Mouse (Mus musculus) adipocyte (in vitro differentiated cells): ENCODE data around the gene Tceanc2.

Experiments used
- DNase-seq: peaks from one replicate; pipeline ENCODE4 v3.0.0-alpha.2; 2016; ENCODE audit warnings: low spot score

Gene Tceanc2

DNA sequence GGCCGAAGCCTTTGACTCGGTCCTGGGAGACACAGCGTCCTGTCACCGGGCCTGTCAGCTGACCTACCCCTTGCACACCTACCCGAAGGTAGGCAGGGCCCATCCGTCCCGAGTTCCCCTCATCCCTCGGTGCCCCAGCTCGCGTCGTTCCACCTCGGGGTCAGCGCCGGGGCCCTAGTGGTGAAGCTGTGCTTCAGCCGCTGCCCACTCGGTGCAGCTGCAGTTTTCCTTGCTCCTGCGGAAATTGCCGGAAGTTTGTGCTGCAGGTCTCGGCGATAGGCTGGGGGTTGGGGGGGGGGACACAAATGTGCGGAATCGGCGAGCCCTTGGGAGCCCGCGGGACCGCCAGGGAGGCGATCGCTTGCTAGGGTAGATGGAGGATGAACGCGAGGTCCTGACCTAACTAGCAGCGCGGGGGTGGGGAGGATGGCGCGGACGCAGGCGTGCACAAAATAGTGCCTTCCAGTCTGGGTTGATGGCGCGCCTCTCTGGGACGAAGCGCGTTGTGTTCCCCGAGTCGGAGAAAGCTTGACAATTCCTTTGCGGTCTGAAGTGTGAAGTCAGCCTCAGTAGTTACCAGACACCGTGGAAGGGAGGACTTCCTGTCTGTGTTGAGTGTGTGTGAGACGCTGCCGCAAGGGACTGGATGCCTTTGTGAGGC, at the start of gene Tceanc2:
Gene Tceanc2, minus strand, starts transcription at position 287 of the 661 bp plus-strand sequence.
- peak; percentile 49 for DNase-seq

DNA sequence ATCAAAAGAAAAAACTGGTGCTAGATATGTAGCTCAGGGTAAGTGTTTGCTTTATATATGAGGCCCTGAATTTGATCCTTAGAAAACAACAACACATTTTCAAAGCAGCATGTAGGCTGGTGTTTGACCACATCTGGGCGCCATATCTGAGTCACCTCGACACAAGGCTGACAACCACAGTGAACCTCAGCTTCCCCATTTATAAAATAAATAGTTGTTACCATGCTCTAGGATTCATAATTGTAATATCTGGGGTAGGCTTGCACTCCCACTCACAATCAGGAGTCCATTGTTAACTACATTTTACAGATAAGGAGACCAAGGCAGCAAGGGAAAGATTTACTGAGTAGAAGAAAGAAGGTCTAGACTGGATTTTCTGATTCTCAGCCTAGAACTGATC, 47.4 kb upstream of the Tceanc2 start:
- no peak for DNase-seq

DNA sequence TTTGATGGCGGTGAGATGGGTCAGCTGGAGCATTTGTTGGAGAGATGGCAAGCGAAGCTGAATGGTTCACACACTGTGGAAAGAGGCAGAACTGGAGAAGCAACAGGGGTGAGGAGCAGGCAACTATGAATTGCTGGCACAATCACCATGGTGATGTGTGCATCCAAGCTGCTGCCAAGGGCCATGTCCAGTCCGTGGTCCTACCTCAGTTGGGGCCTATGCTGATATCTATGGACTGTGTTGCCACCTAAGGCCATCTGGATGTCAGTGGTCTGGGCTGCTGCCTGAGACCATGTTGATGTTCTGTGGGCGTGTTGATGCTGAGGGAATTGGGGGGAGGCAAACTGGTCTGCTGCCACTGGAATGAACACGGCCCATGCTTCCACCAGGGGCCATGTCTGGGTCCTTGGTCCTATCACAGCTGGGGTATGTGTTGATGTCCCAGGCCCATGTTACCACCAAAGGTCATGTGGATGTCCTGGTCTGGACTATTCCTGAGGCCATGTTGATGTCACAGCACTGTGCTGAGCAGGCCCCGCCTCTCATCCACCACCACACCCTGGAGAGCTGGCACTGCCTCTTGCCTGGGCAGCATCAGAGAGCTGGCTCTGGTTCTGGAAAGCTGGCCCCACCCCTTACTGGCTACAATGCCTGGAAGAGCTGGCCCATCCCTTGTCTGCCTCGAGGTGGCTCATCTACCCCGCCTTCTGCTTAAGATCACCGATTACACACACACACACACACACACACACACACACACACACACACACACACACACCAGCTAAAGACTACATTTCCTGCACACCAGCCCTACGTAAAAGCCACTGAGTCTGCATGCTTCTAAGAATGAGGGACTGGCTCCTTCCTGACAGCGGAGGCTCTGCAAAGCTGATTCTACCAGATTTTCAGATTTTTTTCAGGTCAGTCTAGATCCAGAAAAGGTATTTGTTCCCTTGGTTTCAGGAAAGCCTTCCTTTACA, 44.6 kb upstream of the Tceanc2 start:
- DNase-seq, result peak; percentile 76

DNA sequence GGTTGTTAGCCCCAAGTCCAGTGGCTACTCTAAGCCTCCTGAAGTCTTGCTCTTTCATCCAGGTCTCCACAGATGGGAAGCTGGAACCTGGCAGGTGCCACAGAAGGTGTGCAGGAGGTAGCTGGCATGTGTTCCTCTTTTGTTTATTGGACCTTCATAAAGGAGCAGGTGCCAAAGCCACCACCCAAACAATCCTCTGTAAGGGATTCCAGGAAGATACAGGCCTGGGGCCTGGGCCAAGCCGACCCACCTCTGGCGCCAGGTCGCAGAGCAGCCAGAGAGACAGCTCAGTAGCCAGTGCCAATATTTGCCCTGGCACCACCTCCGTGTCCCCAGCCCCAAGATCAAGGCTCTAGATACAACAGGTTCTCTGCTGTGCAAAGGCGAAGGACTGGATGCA, 42.6 kb upstream of the Tceanc2 start:
- no peak for DNase-seq

DNA sequence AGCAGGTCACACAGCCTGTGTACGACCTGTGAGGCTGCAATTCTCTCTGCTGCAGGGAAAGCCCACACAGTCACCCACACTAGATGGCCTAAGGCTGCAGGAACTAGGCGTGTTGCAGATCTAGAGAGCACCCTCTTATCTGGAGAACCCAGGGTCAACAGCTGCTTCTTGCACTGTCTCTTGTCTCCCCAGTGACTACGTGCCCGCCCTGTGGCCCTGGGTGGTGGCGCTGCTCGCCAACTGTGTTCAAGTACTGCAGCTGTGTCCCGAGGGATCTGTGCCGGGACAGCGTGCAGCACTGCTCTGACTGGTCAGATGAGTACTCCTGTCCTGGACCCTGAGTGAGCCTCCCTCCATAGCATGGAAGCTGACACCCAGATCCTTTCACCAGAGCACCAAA, 38.7 kb upstream of the Tceanc2 start:
- DNase-seq, result no peak

DNA sequence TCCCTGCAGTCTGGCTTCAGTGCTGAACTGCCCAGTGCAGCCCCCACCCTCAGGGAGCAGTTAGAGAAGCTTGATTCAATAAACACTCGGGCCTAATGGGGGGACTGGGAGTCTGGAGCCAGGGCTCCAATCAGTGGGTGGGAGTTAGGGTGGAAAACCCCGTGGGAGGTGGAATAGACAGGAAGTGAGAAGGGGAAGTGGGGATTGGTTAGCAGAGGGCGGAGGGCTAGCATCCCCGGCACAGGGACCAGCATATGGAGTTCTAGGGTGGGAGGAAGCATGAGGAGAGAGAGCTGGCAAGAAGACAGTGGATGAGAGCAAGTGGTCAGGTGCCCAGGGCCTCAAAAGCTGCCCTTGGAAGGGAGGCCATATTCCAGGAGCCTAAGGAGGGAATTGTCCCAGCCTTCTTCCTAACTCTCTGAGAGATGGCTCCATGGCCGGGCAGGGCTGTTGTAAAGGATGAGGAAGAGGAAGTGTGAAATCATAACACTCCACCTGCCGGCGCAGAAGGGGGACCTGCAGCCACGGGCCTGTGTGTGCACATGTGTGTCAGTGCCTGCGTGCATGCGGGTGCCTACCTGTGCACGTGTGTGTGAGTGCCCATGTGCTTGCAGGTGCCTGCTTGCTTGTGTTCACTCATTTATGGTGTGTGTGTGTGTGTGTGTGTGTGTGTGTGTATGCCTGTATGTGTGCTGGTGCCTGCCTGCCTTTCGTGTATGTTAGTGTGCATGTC, 34.5 kb upstream of the Tceanc2 start:
- no peak for DNase-seq

DNA sequence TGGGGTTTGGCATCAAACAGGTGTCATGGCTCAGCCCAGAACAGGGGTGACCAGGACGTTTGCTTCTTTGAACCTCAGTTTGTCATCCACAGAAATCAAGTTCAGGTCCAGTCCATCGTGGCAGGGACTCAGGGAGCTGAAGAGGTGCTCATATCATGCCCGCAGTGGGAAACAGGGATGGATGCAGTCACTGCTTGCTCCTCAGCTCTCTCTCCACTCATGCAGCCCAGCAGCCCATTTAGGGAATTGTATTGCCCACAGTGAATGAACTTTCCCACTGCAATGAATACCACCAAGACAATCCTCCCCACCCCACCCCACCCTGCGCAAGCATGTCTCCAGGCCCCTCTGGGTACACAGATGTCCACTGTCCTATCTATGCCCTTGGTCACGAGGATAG, 33.0 kb upstream of the Tceanc2 start:
- DNase-seq, result no peak

DNA sequence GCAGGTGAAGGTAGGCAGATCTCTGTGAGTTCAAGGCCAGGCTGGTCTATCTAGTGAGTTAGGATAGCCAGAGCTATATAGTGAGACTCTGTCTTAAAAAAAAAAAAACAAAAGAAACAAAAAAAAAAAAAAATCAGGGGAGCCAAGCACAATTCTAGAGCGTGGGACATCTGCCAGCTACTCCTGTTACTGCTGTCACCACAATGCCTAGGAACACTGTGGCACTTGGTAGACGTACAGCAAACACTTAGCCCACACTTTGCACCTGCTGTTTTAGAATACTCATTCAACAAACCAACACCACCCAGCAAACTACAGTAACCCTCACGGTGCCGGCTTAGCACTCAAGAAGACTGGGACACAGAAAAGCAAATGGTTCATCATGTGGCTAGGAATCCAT, 32.5 kb upstream of the Tceanc2 start:
- DNase-seq, result no peak

DNA sequence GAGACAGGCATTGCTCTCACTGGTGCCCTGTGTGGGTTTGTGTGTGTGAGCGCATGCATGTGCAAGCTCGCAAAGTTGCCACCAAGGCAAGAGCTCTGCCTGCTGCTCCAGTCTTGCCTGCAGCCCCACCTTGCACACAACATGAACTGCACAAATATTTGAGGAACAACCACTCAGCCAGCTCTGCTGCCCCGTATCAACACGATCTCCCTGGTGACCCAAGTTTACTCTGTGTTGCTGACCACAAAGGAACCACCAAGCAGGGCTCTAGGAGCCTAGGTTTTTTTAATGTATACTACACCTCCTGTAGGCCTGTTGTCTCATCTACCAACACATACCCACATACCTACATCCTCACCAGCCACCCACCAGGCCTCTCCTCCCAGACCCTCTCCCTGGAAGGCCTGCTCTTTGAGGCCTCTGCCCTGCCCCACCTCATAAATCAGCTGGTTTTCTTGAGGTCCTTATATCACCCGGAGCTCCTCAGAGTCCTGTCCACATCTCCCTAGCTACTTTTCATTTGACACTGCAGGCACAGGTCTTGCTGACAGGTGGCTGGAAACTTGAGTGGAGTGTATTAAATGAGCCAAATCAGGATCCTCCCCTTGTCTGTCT, 31.7 kb upstream of the Tceanc2 start:
- no peak for DNase-seq

DNA sequence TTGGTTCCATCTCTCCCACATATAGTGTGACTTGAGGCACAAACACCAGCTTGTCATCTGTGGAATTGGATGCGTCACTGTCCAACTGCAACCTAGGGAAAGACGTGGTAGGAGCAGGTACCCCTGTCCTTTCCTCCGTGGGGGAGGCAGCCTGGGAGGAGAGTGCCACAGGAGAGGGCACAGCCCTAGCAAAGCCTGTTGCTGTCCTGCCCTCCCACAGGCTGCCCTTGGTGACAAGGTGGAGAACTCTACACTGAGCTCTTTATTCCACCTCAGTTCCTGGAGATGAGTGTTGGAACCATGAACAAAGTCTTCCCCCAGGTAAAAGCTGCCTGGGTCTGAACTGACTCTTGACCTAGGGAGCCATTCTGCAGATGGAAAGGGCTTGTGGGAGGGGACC, 30.0 kb upstream of the Tceanc2 start, which contains the start of gene Ldlrad1:
Gene Ldlrad1, plus strand, starts transcription at position 301 of the 400 bp plus-strand sequence.
- DNase-seq, result no peak

DNA sequence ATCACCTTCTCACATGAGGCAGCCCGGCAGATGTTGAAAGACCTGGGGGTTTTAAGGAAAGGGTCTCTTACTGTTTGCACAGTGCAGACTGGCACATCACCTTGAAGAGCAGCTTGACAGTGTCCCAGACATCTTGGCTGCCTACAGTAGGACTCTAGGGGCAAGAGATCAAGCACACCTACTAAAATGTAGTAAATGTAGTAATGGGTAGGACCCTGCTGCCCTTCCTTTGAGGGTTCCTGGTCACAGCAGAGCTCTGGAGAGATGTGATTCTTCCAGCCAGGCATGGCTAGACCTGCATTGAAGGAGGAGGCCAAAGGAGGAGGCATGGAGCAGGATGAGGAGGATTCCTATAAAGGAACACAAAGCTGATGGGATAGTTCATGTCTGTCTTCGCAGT, 28.1 kb upstream of the Tceanc2 start:
- DNase-seq, result no peak

DNA sequence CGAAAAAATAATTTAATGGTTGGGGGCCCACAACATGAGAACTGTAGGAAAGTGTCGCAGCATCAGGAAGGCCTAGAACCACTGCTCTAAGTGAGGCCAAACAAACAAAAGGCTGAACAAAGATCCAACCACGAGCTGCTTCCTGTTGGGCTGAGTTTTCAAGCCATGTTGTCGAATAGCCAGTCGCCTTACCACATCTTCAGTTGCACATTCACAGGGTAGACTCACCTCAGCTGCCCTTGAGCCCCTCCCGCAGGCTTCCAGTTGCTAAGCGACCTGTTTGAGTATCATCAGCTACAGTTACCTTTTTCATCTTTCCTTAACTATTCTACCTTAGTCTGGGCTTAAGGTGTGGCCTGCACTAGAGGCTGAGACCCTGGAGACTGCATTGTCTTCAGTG, 24.1 kb upstream of the Tceanc2 start:
- DNase-seq, result no peak

DNA sequence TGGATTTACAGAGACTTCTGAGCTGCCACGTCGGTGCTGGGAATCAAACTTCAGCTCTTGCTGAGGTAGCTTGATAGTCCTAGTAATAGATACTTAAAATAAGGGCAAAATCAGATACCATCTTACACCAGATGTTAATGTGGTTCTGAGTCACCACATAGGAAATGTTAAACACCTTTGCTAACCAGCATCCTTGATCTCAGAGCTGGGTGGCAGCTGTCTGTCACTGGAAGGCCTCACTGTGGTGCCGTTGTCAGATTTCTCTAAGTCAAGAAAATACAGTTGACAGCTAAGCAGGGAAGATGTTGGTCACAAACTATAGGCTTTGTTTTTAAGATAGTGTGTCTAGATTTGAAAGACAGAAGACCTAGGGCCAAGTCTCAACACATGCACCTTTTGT, 22.9 kb upstream of the Tceanc2 start:
- no peak for DNase-seq

DNA sequence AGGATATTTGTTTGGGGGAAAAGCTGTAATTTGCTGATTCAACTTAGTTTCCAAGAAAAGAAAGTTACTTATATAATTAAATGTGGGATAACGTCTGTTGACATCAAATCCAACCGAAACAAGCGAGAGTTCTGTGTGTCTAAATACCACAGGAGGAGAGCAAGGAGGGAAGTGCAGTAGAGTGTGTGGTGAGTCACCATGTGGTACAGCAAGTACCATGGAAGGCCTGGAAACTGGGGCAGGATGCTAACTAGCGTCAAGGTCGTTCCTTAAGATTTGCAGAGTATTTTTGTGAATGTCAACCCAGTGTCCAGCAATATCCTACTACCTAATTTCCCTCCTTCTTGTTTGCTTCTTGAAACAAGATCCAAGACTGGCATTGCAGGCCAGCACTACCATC, 19.2 kb upstream of the Tceanc2 start:
- no peak for DNase-seq

DNA sequence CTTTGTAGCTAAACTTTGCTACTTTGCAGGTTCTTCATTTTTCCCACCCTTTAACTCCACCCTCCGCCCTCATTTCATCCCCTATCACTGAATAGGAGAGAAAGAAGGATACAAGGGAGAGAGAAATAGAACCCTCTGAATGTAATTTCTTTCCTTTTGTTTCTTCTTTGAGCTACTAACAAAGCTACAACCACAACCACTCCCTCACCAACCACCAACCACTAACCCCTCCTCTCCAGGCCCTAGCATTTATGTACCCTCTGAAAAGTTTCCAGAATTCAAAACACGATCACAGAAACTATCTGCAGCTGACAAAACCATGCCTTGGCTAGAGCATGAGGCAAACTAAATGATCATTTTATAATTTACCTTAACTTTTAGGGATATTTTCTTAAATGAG, 17.5 kb upstream of the Tceanc2 start:
- DNase-seq, result no peak

DNA sequence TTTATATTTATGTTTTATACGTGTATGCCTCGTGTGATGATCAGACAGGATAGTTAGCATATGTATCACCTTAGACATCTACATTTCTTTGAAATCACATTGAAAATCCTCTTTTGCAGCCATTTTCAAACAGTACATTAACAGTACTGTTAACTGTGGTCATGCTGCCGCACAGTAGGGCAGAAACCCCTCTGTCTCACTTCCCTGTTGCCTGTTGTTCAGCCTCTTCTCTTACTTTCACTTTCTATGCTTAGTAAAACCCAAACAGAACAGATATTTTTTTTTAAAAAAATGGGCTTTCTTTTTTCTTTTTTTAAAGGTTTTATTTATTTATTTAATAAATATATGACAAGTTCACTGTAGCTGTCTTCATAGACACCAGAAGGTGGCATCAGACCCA, 14.9 kb upstream of the Tceanc2 start:
- DNase-seq, result no peak

DNA sequence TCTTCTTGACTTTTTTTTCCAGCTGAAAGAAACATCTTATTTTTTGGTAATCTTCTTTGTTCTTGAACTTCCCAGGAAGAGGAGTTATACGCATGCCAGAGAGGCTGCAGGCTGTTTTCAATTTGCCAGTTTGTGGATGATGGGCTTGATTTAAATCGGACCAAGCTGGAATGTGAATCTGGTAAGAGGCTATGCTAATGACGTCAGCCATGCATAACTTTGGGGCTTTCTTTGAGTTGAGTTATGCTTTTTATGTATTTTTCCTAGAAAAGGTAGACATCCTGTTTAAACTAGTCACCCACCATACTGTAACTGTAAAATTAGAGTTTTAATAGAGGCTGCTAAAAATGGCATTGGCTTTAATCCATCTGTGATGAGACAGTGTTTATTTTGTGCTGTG, 6.8 kb upstream of the Tceanc2 start:
- DNase-seq, result no peak

DNA sequence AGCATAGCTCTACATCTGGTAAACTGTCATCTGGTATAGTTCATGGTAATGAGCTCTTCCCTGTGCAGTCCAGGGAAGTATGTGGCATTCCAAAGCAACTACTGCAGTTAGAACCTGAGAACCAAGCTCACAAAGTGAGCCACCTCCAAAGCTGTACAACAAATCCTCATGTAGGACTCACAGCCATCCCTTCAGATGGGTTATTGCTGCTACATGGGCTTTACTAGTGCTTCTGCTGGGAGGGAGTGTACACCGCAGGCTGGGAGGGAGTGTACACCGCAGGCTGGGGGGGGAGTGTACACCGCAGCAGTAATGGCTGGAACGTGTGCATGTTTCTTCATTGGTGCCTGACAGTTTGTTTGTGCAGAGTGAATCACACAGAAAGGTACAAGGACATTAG, 4.3 kb upstream of the Tceanc2 start:
- no peak for DNase-seq

DNA sequence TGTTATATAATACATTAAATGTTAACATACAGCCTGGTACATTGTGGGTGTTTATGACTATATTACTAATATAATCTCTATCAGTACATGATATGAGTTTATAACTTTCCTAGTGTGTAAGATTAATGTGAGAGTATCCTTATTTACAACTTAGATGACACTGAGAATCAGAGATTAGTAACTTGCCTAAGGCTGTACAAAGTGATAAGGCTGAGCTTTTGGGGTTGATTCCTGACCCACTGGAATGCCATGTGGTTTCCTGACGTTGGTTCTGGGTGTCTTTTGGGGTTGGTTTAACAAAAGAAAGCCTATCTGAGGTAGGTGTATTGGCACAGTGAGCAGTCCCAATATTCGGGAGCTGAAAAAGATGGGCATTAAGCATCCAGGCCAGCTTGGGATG, 3.9 kb upstream of the Tceanc2 start:
- DNase-seq, result no peak

DNA sequence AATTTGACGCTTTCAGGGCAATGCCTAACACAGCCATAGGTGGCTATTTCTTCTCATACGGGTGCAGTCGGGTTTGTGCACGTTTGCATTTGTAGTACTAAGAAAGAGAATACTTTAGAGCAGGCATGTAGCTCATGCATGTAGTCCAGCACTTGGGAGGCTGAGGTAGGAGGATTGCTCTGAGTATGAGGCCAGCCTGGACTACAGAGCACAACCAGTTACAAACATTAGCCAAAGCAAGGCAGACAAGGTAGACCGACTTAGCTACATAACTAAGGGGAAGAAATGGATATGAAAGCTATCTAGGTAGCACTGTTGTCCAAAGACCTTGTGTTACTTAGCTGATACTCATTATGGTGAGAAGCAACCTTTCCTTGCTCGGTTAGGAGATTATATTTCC, 3.0 kb upstream of the Tceanc2 start:
- DNase-seq, result no peak

DNA sequence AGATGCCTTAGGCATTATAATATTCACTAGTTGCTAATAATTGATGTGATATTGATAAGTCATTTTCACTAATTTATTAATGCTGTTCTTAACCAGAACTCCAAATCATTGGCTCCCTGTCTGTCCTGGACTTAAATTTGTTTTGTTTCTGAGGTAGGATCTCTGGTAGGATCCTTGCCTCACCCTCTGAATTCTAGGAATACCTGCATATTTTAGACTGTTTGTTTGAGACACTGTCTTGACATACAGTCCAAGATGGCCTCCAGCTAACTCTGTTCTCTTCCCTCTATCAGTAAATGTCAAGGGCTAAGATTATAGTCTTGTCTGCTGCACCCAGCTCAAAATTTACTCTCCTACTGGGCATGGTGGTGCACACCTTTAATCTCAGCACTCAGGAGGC, 1.8 kb upstream of the Tceanc2 start:
- no peak for DNase-seq

DNA sequence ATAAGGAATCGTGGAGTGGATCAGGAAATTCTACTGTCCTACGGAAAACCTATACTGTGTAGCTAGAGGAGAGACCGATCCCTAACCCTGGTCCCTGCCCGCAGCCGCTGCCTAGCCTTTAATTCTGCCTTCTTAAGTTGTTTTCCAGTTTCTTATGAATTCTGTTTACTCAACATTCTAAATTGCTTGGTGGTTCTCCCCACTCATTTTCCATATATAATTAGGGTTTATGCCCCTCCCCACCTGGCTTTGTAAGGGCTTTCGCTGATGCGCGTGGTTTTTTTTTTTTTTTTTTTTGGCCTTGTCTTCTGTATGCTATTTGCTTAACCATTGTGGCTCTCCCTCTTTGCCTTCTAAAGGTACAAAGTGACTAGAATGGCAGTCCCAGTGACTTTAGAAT, 645 bp upstream of the Tceanc2 start:
- peak; percentile 13 for DNase-seq
